ENCODE assay signal across 11 mouse cellular contexts in genomic region chr19:25574981-25575814, GRCm38 (mm10). TPM values are rescaled to one million over a fixed set of nuclear protein-coding genes. Genes with fewer than 3 reads are reported as not detected.
DNase-seq lines count a peak whose midpoint lies in the region; ATAC-seq lines count a peak whose summit lies in the region.
"Had no signal": no experiment of that assay in that cellular context is flagged by ENCODE, and none has a peak within 500 bp of the region (broad histone marks: within the 10 kb centered on the region; RNA-seq: fewer than 3 reads in every experiment).

No protein-coding gene starts in this region.

- H3K27me3 ChIP-seq in heart, embryonic 13.5 days (replicated peaks), result peaks cover 33% of the 10 kb centered on the region
- H3K27me3 ChIP-seq in forebrain, embryonic 14.5 days (replicated peaks; ENCODE audit: control insufficient read depth, insufficient read depth, low read length), result no peaks in the 10 kb centered on the region
- peaks cover 46% of the 10 kb centered on the region for H3K27me3 ChIP-seq in midbrain, embryonic 12.5 days

- H3K4me1 ChIP-seq in heart, embryonic 13.5 days, result peaks cover 32% of the 10 kb centered on the region
- H3K4me1 ChIP-seq in forebrain, embryonic 14.5 days (ENCODE audit: control insufficient read depth, insufficient read depth, low read length), result peaks cover 16% of the 10 kb centered on the region
- H3K4me1 ChIP-seq in midbrain, embryonic 12.5 days, result peaks cover 19% of the 10 kb centered on the region

- no peaks in the 10 kb centered on the region for H3K36me3 ChIP-seq in heart, embryonic 13.5 days
- H3K36me3 ChIP-seq in forebrain, embryonic 14.5 days (ENCODE audit: control insufficient read depth, insufficient read depth, low read length), result no peaks in the 10 kb centered on the region
- H3K36me3 ChIP-seq in midbrain, embryonic 12.5 days, result no peaks in the 10 kb centered on the region

- H3K9ac ChIP-seq in heart, embryonic 13.5 days, result peak overlapping the region; percentile 25; the same call in 1 of the 2 replicates
- H3K9ac ChIP-seq in forebrain, embryonic 14.5 days (ENCODE audit: low read length), result no peak overlapping the region
- H3K9ac ChIP-seq in midbrain, embryonic 12.5 days (replicated peaks), result no peak overlapping the region

- no peak for ATAC-seq in heart, embryonic 13.5 days (ENCODE audit: extremely low read depth, insufficient number of reproducible peaks, low FRiP score, low TSS enrichment)
- ATAC-seq in forebrain, embryonic 14.5 days, result peak; percentile 54; the same call in 1 of the 2 replicates
- no peak for ATAC-seq in midbrain, embryonic 12.5 days (ENCODE audit: low FRiP score, low read depth)

- 3% methylated on average over 17 of the region's 17 CpGs for WGBS in heart, embryonic 13.5 days
- WGBS in forebrain, embryonic 14.5 days, result 21% methylated on average over 17 of the region's 17 CpGs
- WGBS in midbrain, embryonic 12.5 days, result 17% methylated on average over 17 of the region's 17 CpGs

- H3K27ac ChIP-seq in heart, embryonic 13.5 days (replicated peaks), result peak overlapping the region; percentile 34
- H3K27ac ChIP-seq in forebrain, embryonic 14.5 days (ENCODE audit: low read depth, low read length), result no peak overlapping the region
- H3K27ac ChIP-seq in midbrain, embryonic 12.5 days (replicated peaks), result no peak overlapping the region

- no peaks in the 10 kb centered on the region for H3K9me3 ChIP-seq in heart, embryonic 13.5 days
- H3K9me3 ChIP-seq in forebrain, embryonic 14.5 days (replicated peaks; ENCODE audit: control insufficient read depth, low read length), result no peaks in the 10 kb centered on the region
- no peaks in the 10 kb centered on the region for H3K9me3 ChIP-seq in midbrain, embryonic 12.5 days

- DNase-seq in heart, adult 8-10 months (ENCODE audit: low spot score), result no peak
- DNase-seq in ZHBTc4 (ENCODE audit: low read depth, low spot score), result peak; percentile 54
- peak; percentile 23 for DNase-seq in forebrain, embryonic 14.5 days (ENCODE audit: low spot score)
- no peak for DNase-seq in cerebellum, adult 9-11 months
- DNase-seq in cerebellum, postnatal 36 days, result no peak
- no peak for DNase-seq in left cerebral cortex, postnatal 36 days (ENCODE audit: low spot score in 2 of 2)
- DNase-seq: gastrocnemius, postnatal 10 days; kidney, postnatal 14 days had no signal

- intact Hi-C loops in left cerebral cortex, postnatal 36 days (cut with DNase I), result no loop called here

- H3K4me2 ChIP-seq in heart, embryonic 13.5 days, result peak overlapping the region; percentile 72
- H3K4me2 ChIP-seq in forebrain, embryonic 14.5 days (ENCODE audit: low read length), result peak overlapping the region; percentile 16; the same call in 1 of the 2 replicates
- peak overlapping the region; percentile 30 for H3K4me2 ChIP-seq in midbrain, embryonic 12.5 days (replicated peaks)

- H3K4me3 ChIP-seq in heart, embryonic 13.5 days, result peak overlapping the region; percentile 49
- H3K4me3 ChIP-seq in forebrain, embryonic 14.5 days (ENCODE audit: low read depth, low read length), result no peak overlapping the region
- H3K4me3 ChIP-seq in midbrain, embryonic 12.5 days, result no peak overlapping the region

RNA-seq across cellular contexts. Expression of gene Dmrt3, which starts 34.9 kb away (rescaled TPM):
- polyA plus RNA-seq in heart, embryonic 13.5 days (2015; fragmentation: Nextera tagmentation; extraction: Ambion mirVana), result 0.08 and 0.11 TPM in 2 replicates
- total RNA-seq in heart, adult 8-10 months (2022), result not detected
- polyA plus RNA-seq in forebrain, embryonic 14.5 days (2014; fragmentation: Nextera tagmentation; extraction: Ambion mirVana), result 3.6 and 5.0 TPM in 2 replicates
- polyA plus RNA-seq in midbrain, embryonic 12.5 days (2016; fragmentation: Nextera tagmentation; extraction: Ambion mirVana), result 1.0 and 2.9 TPM in 2 replicates
- not detected for total RNA-seq in left cerebral cortex, postnatal 36 days (2021)
- total RNA-seq: gastrocnemius, postnatal 10 days had no signal
- polyA plus RNA-seq: liver, embryonic 16.5 days had no signal

Comparison
In these comparisons a context has a peak if more than half of its experiments do, and no peak if none do; other contexts are left out.
1. H3K4me2 ChIP-seq: peak in every context shown above with its lines; median percentile 72 in heart, embryonic 13.5 days; 30 in midbrain, embryonic 12.5 days; 16 in forebrain, embryonic 14.5 days.
2. DNase-seq: peak in ZHBTc4 (single experiment) and forebrain, embryonic 14.5 days (single experiment); none in heart, adult 8-10 months (single experiment), cerebellum, adult 9-11 months (single experiment), cerebellum, postnatal 36 days (0 of 2) and left cerebral cortex, postnatal 36 days (0 of 2).